Mouse (Mus musculus): ENCODE data around the gene Olfr131. TPM values are rescaled to one million over a fixed set of nuclear protein-coding genes. Genes with fewer than 3 reads are reported as not detected.
"Not testable (repeated sequence)": the region's sequence is repeated elsewhere in the genome, so short reads cannot be mapped to it uniquely, and the experiment has no call there.

Olfr131 gene
- not detected for total RNA-seq (2021)
- long read RNA-seq, experiment 1, result 0 reads
- long read RNA-seq, experiment 2, result 0 reads

GRCm38 (mm10) chr17:38088593-38088992 is at the start of gene Olfr131:
TSS of gene Olfr131 (minus strand) at chr17:38088693.
- DNase-seq (ENCODE audit: low spot score in 2 of 2), result no peak

DNA sequence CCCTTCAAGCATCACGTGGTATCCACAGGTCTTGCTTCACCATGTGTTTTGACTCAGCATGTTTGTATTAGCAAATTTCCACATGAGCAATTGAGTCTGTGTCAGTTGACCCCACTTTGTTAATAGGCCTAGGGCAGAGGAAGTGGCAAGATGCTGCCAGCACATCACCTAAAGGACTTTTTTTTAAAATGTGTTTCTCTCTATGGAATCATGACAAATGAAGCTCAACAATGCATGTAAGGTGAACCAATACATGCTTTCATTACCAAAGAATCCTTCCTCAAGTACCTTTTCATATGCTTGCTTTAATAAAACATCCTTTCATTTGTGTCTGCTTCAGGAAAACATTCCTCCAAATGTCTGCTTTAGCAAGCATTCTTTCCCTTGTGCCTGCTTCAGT is 45.9 kb upstream of the Olfr131 start, which contains the start of gene Olfr132:
Gene Olfr132 (minus strand): TSS at position 101 of the 400 bp plus-strand sequence.
- no peak for DNase-seq (ENCODE audit: low spot score in 2 of 2)

DNA sequence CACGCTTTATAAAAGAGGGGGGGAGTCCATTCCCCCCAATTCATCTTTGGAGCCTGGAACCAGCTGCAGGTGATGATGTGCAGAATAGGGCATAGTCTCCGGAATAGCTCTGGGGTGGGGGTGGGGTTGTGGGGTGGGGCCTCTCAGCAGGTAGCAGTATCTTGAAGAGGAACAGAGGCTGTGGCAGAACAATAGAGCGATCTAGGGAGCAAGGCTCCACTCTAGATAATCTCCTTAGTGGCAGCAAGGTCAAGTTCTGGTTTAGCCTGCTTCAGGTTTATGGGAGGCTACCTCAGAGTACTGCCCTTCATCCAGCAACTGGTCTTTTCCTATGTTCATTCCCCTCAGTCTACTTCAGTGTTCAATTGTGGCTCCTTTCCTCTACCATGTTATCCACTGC is 36.9 kb upstream of the Olfr131 start:
- not testable (repeated sequence) for DNase-seq (ENCODE audit: low spot score in 2 of 2)

DNA sequence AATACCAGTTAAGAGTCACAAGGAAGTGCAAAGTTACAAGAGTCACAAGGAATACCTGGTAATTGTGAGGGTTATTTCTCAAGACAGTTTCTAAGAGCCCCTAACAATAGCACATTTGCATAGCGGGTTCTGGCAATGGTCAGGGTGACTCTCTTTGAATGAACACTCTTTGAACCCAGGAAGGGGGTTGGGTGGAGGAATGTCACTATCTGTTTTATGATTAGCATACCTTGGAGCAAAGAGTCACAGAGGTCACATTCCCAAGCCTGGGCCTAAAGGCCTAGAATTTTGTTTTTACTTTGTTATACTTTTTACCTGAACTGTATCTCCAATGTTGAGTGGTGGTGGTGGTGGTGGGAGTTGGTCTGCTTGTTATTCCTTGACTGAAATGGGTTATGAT is 35.7 kb upstream of the Olfr131 start:
- DNase-seq (ENCODE audit: low spot score in 2 of 2), result not testable (repeated sequence)

- DNase-seq (ENCODE audit: low spot score in 2 of 2), result no peak
Observed at GRCm38 (mm10) chr17:38082364-38082763, 6.1 kb downstream of the Olfr131 start.

DNA sequence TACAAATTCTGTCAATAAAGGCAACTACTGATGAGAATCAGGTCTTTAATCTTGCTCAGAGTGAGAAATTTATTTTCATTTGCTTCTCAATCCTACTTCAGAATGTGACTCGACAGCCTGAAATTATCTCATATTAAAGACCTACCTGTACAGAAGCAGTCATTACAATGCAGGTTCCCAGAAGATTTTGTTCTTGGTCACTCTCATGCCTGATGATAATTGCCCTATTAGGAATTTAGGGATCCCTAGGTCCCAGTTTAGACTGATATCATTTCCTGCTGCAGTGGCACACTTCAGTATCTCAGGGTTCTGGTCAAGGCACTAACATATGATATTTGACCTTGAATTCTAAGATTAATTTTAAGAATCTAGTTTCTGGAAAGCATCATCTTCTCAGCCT is 24.9 kb downstream of the Olfr131 start, which contains the start of gene Olfr130:
Gene Olfr130 (plus strand): TSS at position 301 of the 400 bp plus-strand sequence.
- no peak for DNase-seq (ENCODE audit: low spot score in 2 of 2)

DNA sequence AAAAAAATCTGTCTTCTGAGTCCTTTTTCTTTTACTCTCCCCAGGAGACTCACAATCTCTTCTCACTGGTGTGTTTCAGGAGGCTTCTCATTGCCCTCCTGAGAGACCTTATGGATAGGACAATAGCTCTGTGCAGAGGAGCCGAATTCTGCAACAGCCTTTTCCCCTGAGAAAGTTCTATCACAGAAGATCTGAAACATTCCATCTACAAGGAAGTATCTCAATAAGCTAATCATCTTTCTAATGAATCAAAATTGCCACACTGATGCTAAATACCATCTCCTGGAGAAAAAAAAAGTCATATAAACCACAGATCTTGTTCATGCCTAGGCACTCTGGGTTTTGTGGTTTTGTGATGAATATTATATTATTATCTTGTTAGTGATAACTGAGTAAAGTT is 28.5 kb downstream of the Olfr131 start, which contains the start of gene Olfr129:
Gene Olfr129 (minus strand): TSS at position 101 of the 400 bp plus-strand sequence.
- no peak for DNase-seq (ENCODE audit: low spot score in 2 of 2)

Other genes with a start within 250 kb of the Olfr131 start
- gene Olfr126, start 241.2 kb downstream of the Olfr131 start, total RNA-seq (2021), result not detected
- gene Olfr127, start 188.3 kb downstream of the Olfr131 start, total RNA-seq (2021), result not detected
- gene Olfr128, start 168.1 kb downstream of the Olfr131 start, total RNA-seq (2021), result not detected
- not detected for gene Olfr761, start 135.6 kb downstream of the Olfr131 start, total RNA-seq (2021)
- not detected for gene Olfr129, start 28.6 kb downstream of the Olfr131 start, total RNA-seq (2021)
- not detected for gene Olfr130, start 24.8 kb downstream of the Olfr131 start, total RNA-seq (2021)
- gene Olfr132, start 45.8 kb upstream of the Olfr131 start, total RNA-seq (2021), result not detected
- gene Olfr133, start 56.6 kb upstream of the Olfr131 start, total RNA-seq (2021), result not detected
- not detected for gene Olfr134, start 82.7 kb upstream of the Olfr131 start, total RNA-seq (2021)
- not detected for gene Olfr135, start 115.6 kb upstream of the Olfr131 start, total RNA-seq (2021)
- gene Olfr138, start 172.3 kb upstream of the Olfr131 start, total RNA-seq (2021), result not detected
- not detected for gene Olfr137, start 218.9 kb upstream of the Olfr131 start, total RNA-seq (2021)
- not detected for gene Olfr136, start 241.1 kb upstream of the Olfr131 start, total RNA-seq (2021)